Mouse (Mus musculus): ENCODE data around the gene Tmprss6. TPM values are rescaled to one million over a fixed set of nuclear protein-coding genes. Genes with fewer than 3 reads are reported as not detected.

The Tmprss6 gene
- total RNA-seq, 1 experiment from 2014 or later = 37.6 TPM

GRCm38 (mm10) chr15:78414157-78414556 is 54.3 kb downstream of the Tmprss6 start:
- no peak for DNase-seq

DNA sequence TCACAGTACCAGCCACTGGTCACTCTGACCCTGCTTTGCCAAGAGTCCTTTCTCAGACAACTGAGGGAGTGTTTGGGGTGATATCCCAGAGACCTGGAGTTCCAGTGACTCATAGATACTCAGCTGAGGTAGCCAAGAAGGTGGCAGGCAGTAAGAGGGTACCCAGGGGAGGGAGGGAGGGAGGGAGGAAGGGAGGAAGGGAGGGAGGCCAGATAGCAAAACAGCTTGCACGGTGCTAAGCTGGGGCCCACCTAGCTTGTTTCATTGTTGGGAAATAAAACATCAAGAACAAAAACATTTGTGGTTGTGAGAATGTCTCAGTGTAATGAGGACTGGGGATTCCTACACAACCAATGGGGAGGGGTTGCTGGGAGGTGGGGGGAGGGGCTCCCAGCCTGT is 54.7 kb downstream of the Tmprss6 start:
- no peak for DNase-seq

- no peak for DNase-seq
These were observed 55.2 kb downstream of the Tmprss6 start for GRCm38 (mm10) chr15:78413083-78413718.

DNA sequence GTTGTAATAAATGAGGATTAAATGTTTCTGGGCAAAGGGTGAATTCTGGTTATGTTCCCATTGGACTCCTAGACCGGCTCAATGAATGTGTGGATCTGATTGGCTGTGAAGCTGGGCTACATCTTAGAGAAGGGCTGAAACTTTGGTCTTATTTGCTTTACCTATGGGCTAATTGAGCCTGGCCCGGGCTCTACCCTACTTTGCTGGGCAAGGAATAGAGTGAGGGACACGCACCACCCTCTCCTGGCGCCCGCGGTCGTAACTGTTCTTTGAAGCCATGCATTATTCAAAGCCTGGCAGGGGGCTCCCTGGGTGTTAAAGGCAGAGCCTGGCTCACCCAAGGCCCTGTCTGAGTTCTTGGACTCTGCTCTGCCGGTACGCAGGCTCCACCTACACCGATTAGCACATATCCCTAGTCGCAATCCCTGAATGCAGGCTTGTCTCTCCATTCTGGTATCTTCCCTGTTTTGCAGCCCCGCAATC is 58.8 kb downstream of the Tmprss6 start:
- no peak for DNase-seq

DNA sequence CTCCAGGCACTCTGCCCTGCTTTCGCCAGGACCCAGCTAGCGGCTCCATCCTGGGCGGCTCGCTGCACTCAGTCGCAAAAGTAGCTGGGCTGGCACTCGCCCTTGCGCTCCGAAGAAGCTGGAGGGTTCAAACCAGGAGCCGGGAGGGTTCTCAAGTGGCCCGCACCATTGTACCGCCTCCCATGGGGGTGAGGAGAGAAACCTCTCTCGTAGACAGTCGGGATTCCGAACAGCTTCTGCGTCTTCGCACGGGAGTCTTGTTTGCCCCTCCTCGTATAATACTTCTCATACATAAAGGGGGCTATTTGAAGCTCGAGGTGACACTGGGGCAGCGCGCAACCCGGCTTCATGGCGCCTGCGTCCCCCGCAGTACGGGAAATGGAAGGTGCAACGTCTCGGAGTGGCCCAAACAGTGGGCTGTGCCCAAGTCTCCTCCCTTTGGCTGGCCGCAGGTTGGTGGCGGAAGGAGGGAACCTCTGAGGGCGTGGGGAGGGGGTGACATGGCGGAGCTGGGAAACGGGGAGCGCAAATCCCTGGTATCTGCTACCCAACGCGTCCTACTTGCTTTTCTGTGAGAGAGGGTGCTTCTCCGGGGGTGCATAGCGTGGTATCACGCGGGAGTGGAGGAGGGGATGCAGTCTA is 62.0 kb downstream of the Tmprss6 start, which contains the start of gene Mpst:
TSS of gene Mpst (plus strand) at position 124 of the 642 bp plus-strand sequence.
- DNase-seq = peak; percentile 95

DNA sequence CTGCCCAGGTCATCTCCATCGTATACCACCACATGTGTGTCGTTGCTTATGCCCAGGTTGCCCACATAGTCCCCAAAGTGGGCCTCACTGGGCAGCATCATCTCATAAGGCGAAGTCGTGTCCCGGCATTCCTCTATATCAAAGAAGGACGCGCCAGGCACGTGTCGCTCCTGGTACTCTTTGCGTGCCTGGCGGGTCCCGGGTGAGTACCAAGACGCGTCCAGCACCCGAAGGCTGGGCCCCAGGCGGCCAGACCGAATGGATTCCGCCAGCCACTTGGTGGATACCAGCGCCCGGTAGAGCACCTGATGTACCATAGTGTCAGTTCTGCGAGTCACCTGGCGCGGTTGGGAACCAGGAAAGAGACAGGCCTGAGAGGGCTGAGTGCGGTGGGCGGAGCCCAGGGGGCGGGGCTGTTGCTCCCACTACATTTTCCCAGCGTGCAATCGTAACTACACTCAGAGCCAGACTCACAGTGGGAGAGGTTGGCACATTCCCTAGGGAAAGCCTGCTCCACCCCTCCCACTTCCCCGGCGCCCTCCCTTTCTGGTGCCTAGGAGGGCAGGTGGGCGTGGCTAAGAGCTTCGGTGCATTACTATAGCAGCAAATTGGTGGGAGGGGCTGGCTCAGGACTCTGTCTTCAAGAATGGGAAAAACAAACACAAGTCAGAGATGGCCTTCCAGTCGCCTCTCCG is 62.8 kb downstream of the Tmprss6 start, which contains the start of gene Tst:
TSS of gene Tst (minus strand) at position 391 of the 695 bp plus-strand sequence.
- peak; percentile 97 for DNase-seq

DNA sequence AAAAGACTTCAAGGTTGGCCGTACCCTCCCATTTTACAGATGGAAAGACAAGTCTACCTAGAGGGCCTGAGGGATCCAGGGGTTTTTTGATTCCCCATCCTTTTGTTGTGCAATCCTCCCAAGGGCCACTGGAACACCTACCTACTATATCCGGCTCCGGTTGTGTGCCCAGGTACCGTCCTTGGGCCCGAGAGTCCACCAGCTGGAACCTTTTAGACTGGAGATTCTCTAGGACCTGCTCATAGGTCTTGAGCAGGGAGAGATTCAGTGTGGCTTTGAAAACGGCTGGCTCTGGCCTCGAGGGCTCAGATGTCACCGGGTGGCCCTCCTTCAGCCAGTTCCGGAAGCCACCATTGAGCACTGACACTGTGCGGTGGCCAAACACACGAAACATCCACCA is 63.3 kb downstream of the Tmprss6 start:
- DNase-seq = no peak

DNA sequence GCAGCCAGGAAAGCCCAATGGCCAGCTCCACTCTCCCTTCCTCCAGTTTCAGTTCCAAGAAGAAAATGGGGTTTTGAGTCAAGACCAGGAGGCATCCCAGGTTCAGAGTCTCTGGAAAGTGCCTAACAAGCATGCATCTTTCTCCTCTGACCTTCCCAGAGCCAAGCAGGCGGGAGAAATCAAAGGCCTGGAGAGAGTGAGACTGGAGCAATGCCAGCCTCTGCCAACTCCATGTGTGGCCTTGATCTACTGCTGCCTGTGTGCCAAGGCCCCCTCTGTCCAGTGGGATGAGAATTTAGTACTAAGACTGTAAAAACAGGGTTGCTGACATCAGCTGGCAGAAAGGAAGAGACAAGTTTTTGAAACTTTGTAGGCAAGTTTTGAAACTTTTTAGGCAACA is 64.5 kb downstream of the Tmprss6 start:
- DNase-seq = peak; percentile 93

- peak; percentile 86 for DNase-seq
These were observed 65.1 kb downstream of the Tmprss6 start for GRCm38 (mm10) chr15:78403301-78403741.

- DNase-seq = peak; percentile 87
These were observed 66.0 kb downstream of the Tmprss6 start for GRCm38 (mm10) chr15:78402423-78402822.

DNA sequence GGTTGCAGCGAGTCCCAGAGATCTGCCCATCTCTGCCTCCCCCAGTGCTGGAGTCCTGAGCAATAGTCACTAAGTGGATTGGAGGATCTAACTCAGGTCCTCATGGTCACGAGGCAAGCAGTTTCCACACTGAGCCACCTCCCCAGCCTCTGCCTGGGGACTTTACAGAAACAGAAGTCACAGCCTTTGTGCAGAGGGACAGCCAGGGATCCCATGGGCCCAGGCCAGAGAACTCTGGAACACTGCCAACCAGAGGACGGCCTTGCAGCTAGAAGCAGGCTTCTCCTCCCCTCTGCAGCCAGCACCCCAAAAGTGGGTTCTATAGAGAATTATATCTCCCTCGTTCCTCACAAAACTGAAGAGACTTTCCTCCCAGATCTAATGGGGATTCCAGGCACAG is 66.5 kb downstream of the Tmprss6 start:
- peak; percentile 93 for DNase-seq

- peak; percentile 39 for DNase-seq
These were observed 67.1 kb downstream of the Tmprss6 start for GRCm38 (mm10) chr15:78401345-78401744.

- DNase-seq = no peak
These were observed 72.9 kb downstream of the Tmprss6 start, which contains the start of gene Tex33 for GRCm38 (mm10) chr15:78395478-78395962. Gene Tex33 (minus strand): TSS chr15:78395912.

DNA sequence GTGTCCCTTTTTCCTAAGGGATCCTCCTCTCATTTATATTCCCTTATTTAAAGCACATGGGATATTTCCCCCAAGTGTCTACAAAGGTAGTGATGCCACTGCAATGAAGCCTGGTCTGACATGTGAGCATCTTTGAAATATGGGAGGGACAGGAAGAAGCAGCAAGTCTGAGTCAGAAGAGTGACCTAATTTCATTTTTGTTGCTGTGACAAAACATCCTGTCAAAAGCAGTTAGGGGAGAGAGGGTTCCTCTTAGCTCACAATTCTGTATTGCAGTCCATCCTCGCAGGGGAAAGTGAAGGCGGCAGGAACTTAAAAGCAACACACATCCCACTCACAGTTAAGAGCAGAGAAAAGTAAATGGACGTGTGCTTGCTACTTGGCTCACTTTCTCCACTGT is 77.6 kb downstream of the Tmprss6 start:
- DNase-seq = no peak

Other genes starting within 250 kb of the Tmprss6 start
- 2.4 and 5.5 TPM in 2 replicates for gene Ncf4, start 223.8 kb downstream of the Tmprss6 start, total RNA-seq (2021)
- gene Csf2rb2, start 162.9 kb downstream of the Tmprss6 start, total RNA-seq (2021) = 0.59 and 14.0 TPM in 2 replicates
- gene Csf2rb, start 142.9 kb downstream of the Tmprss6 start, total RNA-seq (2021) = 5.9 and 27.2 TPM in 2 replicates
- gene Tex33, start 72.7 kb downstream of the Tmprss6 start, total RNA-seq (2021) = not detected in 2 replicates
- 167 and 212 TPM in 2 replicates for gene Tst, start 62.7 kb downstream of the Tmprss6 start, total RNA-seq (2021)
- gene Mpst, start 62.2 kb downstream of the Tmprss6 start, total RNA-seq (2021) = 43.6 and 57.0 TPM in 2 replicates
- 83.4 and 88.8 TPM in 2 replicates for gene Kctd17, start 40.1 kb downstream of the Tmprss6 start, total RNA-seq (2021)
- gene Il2rb, start 26.6 kb upstream of the Tmprss6 start, total RNA-seq (2021) = 0.41 and 4.2 TPM in 2 replicates
- gene C1qtnf6, start 62.8 kb upstream of the Tmprss6 start, total RNA-seq (2021) = 53.4 and 69.2 TPM in 2 replicates
- 0.56 and 0.98 TPM in 2 replicates for gene Sstr3, start 76.1 kb upstream of the Tmprss6 start, total RNA-seq (2021)
- gene Rac2, start 104.1 kb upstream of the Tmprss6 start, total RNA-seq (2021) = 9.0 and 44.5 TPM in 2 replicates
- 4.6 and 12.8 TPM in 2 replicates for gene Cyth4, start 128.4 kb upstream of the Tmprss6 start, total RNA-seq (2021)

Measured in adrenal gland, postnatal 14 days (tissue).